Mouse (Mus musculus) kidney, embryonic 15.5 days (tissue): ENCODE measurements at regions not wholly inside any gene's neighbourhood (a gene's known extent, or its start where the extent isn't known, plus 50 kb on each side); places are given as distances from the start of the nearest gene placed in this dataset.

Experiments
- ATAC-seq: fragments of 200-750 bp; cut with Nextera tagmentation; replicated peaks from 2 replicates; pipeline ENCODE4 v1.8.0; 2017; ENCODE audit warnings: moderate TSS enrichment; ENCODE audit not compliant: low FRiP score
- H3K27ac ChIP-seq: fragments of 300-500 bp; sonication (generic); 2 replicates; pipeline ENCODE4 v1.5.1; 2015; ENCODE audit warnings: mild to moderate bottlenecking, inconsistent platforms
- H3K27me3 ChIP-seq: fragments of 300-500 bp; sonication (generic); 2 replicates; pipeline ENCODE4 v1.6.1; 2015; ENCODE audit warnings: inconsistent platforms
- H3K36me3 ChIP-seq: fragments of 300-500 bp; sonication (generic); 2 replicates; pipeline ENCODE4 v1.6.1; 2015; ENCODE audit warnings: inconsistent platforms
- H3K4me1 ChIP-seq: fragments of 300-500 bp; sonication (generic); 2 replicates; pipeline ENCODE4 v1.6.1; 2015; ENCODE audit warnings: inconsistent platforms
- H3K4me2 ChIP-seq: fragments of 300-500 bp; sonication (generic); 2 replicates; pipeline ENCODE4 v1.6.1; 2015; ENCODE audit warnings: moderate library complexity, mild to moderate bottlenecking, inconsistent platforms
- H3K4me3 ChIP-seq: fragments of 300-500 bp; sonication (generic); replicated peaks from 2 replicates; pipeline ENCODE4 v1.5.1; 2015; ENCODE audit warnings: mild to moderate bottlenecking, inconsistent platforms
- H3K9ac ChIP-seq: fragments of 300-500 bp; sonication (generic); 2 replicates; pipeline ENCODE4 v1.6.1; 2015; ENCODE audit warnings: mild to moderate bottlenecking, inconsistent platforms
- H3K9me3 ChIP-seq: fragments of 300-500 bp; sonication (generic); replicated peaks from 2 replicates; pipeline ENCODE4 v1.6.1; 2016; ENCODE audit warnings: inconsistent platforms
- WGBS: fragments of 180-500 bp; shearing (Covaris S2); methylation state at CpG from one replicate; pipeline ENCODE4 v1.1.7; 2015; ENCODE audit warnings: mixed read lengths; 5-methylcytosine and 5-hydroxymethylcytosine counted together

DNA sequence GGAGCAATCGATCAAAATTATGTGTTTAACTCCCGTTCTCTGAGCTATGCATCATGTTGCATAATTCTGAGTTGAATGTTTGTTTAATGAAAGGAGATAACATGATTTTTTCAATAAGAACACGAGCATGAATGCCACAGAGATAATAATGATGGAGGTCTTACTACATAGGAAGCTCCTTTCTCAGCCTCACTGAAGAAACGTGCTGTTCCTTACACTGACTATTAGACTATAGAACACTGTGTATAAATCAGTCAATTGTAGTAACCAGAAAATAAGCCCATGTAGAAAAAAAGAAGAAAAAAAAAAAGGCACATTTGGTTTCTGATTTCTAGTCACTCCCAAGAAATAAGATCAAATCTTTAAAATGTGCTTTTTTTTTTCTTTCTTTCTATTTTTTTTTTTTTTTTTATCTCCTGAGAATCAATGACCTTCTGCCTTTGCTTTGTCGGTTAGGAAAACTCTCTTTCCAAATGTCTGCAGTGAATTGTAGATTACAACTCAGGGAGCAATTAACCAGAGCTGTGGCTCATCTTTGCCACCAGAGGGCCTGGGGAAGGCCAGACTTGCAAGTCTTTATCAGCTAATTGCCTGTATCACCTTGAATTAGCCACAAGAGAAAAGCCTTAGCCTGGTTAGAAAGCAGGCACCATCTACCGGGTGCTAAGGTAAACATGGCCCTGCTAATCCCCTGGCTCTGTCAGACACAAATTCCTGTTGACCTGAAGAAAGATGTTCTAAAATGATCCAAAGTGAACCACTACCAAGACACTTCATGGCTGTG is 160.5 kb upstream of the Nabp1 start:
- no peaks in the 10 kb centered on the region for H3K36me3 ChIP-seq
- no peak for ATAC-seq
- H3K9ac ChIP-seq: no peak overlapping the region
- no peaks in the 10 kb centered on the region for H3K27me3 ChIP-seq
- no peak overlapping the region for H3K4me3 ChIP-seq
- no peaks in the 10 kb centered on the region for H3K4me1 ChIP-seq
- 64% methylated on average over 6 of the region's 6 CpGs for WGBS
- H3K4me2 ChIP-seq: no peak overlapping the region
- no peaks in the 10 kb centered on the region for H3K9me3 ChIP-seq
- no peak overlapping the region for H3K27ac ChIP-seq

- Histone ChIP-seq H3K9me3 (no peaks in the 10 kb centered on the region), H3K9ac (no peak overlapping the region), H3K27me3 (no peaks in the 10 kb centered on the region), H3K4me3 (no peak overlapping the region), H3K36me3 (no peaks in the 10 kb centered on the region), H3K27ac (no peak overlapping the region), H3K4me1 (no peaks in the 10 kb centered on the region), H3K4me2 (no peak overlapping the region)
- no peak for ATAC-seq
- 57% methylated on average over 7 of the region's 7 CpGs for WGBS
Observed at GRCm38 (mm10) chr1:51635881-51636515, 157.8 kb upstream of the Nabp1 start.

DNA sequence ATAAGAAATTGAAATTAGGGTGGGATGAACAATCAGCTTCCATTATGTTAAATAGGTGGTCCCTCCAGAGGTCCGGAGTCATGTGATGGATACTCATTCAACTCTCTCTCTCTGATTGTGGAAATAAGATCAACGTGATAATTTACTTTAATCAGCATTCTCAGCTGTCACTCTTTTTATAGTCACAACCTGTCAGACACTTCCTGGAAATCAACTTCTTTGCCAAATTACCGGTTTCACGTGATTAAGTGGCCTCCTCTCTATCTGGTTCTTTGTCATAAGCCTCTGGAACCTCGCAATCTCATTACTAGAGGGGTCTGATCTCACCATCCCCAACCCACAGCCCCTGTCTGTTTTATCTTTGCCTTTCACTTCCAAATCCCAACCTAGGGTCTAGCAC is 155.6 kb upstream of the Nabp1 start:
- H3K27ac ChIP-seq: no peak overlapping the region
- ATAC-seq: no peak
- no peaks in the 10 kb centered on the region for H3K9me3 ChIP-seq
- no peak overlapping the region for H3K4me2 ChIP-seq
- H3K9ac ChIP-seq: no peak overlapping the region
- no peaks in the 10 kb centered on the region for H3K36me3 ChIP-seq
- no peaks in the 10 kb centered on the region for H3K27me3 ChIP-seq
- 77% methylated on average over 5 of the region's 5 CpGs for WGBS
- H3K4me1 ChIP-seq: 0 out of 2 replicates have a peak, but pooled peaks cover 7% of the 10 kb centered on the region
- no peak overlapping the region for H3K4me3 ChIP-seq

- 74% methylated on average over 4 of the region's 4 CpGs for WGBS
- H3K4me3 ChIP-seq: no peak overlapping the region
- H3K4me2 ChIP-seq: no peak overlapping the region
Observed at GRCm38 (mm10) chr1:51632851-51633250, 154.6 kb upstream of the Nabp1 start.

GRCm38 (mm10) chr1:51629848-51630247 is 151.6 kb upstream of the Nabp1 start:
- H3K4me1 ChIP-seq: 0 out of 2 replicates have a peak, but pooled peaks cover 10% of the 10 kb centered on the region
- WGBS: 78% methylated on average over 1 of the region's 1 CpGs
- H3K36me3 ChIP-seq: no peaks in the 10 kb centered on the region
- no peak overlapping the region for H3K4me3 ChIP-seq
- no peak overlapping the region for H3K27ac ChIP-seq
- H3K4me2 ChIP-seq: no peak overlapping the region
- H3K9ac ChIP-seq: no peak overlapping the region
- no peaks in the 10 kb centered on the region for H3K9me3 ChIP-seq
- ATAC-seq: 0 out of 2 replicates have a peak, but pooled peaks have one; percentile 12
- H3K27me3 ChIP-seq: no peaks in the 10 kb centered on the region

More at GRCm38 (mm10) chr1:51632851-51633250, 154.6 kb upstream of the Nabp1 start:
- Histone ChIP-seq H3K36me3 (no peaks in the 10 kb centered on the region), H3K27me3 (no peaks in the 10 kb centered on the region), H3K9ac (no peak overlapping the region), H3K27ac (no peak overlapping the region), H3K4me1 (0 out of 2 replicates have a peak, but pooled peaks cover 10% of the 10 kb centered on the region), H3K9me3 (no peaks in the 10 kb centered on the region)
- ATAC-seq: no peak

DNA sequence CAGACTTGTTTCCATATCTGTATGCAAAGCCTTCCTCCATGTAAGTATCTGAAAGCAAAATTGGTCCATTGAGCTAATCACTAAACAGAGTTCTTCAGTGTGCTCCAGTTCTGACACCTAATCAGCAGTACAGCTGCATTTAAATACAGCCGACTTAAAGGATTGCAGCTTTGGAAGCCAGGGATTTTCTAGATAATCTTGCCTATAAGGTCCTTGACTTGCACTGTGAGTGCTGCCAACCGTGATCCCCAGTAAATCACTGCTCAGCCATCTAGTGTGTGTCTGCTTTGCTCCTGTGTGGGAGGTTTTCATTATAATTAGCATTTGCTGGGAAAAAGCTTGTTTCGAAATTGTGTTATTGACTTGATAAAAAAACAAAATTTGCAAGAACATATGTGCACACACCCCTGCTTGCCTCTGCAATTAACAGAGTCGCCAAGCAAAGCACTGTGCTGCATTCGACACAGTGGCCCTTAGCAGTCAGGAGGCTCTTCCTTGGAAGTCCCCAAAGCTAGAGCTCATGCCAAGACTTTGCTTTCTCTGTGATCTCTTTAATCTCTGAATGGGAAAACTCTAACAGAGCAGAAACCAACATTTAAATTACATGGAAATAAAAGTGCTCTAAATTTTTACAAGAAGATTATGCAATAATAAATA is 150.0 kb upstream of the Nabp1 start:
- no peak overlapping the region for H3K4me3 ChIP-seq
- no peaks in the 10 kb centered on the region for H3K36me3 ChIP-seq
- no peaks in the 10 kb centered on the region for H3K9me3 ChIP-seq
- no peak overlapping the region for H3K9ac ChIP-seq
- H3K4me1 ChIP-seq: 0 out of 2 replicates have a peak, but pooled peaks cover 10% of the 10 kb centered on the region
- no peak overlapping the region for H3K4me2 ChIP-seq
- WGBS: 34% methylated on average over 5 of the region's 5 CpGs
- no peaks in the 10 kb centered on the region for H3K27me3 ChIP-seq
- no peak overlapping the region for H3K27ac ChIP-seq
- no peak for ATAC-seq

DNA sequence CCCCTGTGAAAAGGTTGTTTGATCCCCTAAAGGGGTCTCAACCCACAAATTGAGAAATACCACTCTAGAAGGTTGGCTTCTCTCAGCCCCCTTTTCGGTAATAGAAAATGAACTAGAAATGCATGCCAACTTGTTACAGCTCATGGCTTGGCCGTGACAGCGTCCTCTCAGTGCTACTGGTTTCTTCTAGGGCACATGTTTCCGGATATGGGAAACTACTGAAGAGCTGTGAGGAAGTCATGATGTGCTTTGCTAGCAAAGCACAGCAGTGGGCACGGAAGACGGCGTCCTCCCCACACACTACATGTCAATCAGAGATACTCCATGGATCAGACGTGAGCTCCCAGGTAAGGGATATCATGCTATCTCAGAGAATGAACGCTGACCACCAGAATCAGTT is 148.1 kb upstream of the Nabp1 start:
- 82% methylated on average over 9 of the region's 9 CpGs for WGBS
- Histone ChIP-seq H3K27me3 (no peaks in the 10 kb centered on the region), H3K27ac (no peak overlapping the region), H3K4me1 (0 out of 2 replicates have a peak, but pooled peaks cover 10% of the 10 kb centered on the region), H3K9me3 (no peaks in the 10 kb centered on the region), H3K4me3 (no peak overlapping the region), H3K4me2 (no peak overlapping the region), H3K9ac (no peak overlapping the region), H3K36me3 (no peaks in the 10 kb centered on the region)
- ATAC-seq: no peak

DNA sequence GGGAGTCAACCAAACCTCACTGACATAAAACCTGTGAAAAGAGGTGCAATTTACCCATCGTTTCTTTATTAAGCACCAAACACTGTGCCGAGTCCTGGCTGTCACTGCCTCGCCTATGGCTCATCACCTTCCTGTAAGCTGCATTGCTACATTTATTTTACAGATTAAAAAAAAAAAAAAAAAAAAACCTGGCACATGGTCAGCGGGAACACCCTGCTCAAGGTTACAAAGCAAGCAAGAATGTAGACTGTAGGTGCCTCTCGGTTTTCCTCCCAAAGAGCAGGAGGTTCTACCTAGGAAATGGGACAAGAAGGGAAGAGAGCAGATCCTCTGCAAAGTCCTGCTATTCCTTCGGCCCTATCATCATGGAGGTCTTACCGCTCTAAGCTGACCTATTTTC is 146.9 kb upstream of the Nabp1 start:
- 84% methylated on average over 7 of the region's 7 CpGs for WGBS
- Histone ChIP-seq H3K4me1 (0 out of 2 replicates have a peak, but pooled peaks cover 5% of the 10 kb centered on the region), H3K4me2 (no peak overlapping the region), H3K9me3 (no peaks in the 10 kb centered on the region), H3K9ac (no peak overlapping the region), H3K36me3 (no peaks in the 10 kb centered on the region), H3K27me3 (no peaks in the 10 kb centered on the region), H3K4me3 (no peak overlapping the region), H3K27ac (no peak overlapping the region)
- no peak for ATAC-seq

DNA sequence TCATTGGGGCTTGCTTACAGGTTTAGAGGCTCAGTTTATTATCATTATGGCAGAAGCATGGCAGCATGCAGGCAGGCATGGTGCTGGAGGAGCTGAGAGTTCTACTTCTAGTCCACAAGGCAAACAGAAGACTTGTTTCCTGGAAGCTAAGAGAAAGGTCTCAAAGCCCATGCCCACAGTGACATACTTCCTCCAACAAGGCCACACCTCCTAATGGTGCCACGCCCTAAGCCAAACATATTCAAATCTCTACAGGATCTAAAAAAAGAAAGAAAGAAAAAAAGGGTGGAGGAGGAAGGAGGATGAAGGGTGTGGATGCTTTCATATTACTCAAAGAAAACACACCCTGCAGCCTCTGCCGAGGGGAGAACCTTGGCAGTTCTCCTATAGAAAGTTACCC is 146.3 kb upstream of the Nabp1 start:
- WGBS: 56% methylated on average over 2 of the region's 2 CpGs
- Histone ChIP-seq H3K27me3 (no peaks in the 10 kb centered on the region), H3K9ac (no peak overlapping the region), H3K4me3 (no peak overlapping the region), H3K36me3 (no peaks in the 10 kb centered on the region), H3K4me1 (0 out of 2 replicates have a peak, but pooled peaks cover 4% of the 10 kb centered on the region), H3K9me3 (no peaks in the 10 kb centered on the region), H3K4me2 (no peak overlapping the region), H3K27ac (no peak overlapping the region)
- no peak for ATAC-seq

DNA sequence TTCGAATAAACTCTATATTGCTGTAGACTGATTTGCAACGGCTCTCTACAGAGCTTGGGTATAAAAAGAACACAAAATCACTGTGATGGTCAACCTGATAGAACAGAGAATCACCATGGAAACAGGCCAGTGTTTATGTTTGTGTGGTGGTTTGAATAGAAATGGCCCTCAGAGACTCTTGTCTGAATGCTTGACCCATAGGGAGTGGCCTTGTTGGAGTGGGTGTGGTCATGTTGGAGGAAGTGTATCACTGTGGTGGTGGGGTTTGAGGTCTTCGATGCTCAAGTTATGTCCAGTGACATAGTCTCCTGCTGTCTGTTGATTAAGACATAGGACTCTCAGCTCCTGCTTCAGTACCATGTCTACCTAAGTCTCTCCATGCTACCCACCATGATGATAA is 144.8 kb upstream of the Nabp1 start:
- 92% methylated on average over 3 of the region's 3 CpGs for WGBS
- Histone ChIP-seq H3K9ac (no peak overlapping the region), H3K27me3 (no peaks in the 10 kb centered on the region), H3K4me1 (peaks cover 13% of the 10 kb centered on the region), H3K4me2 (no peak overlapping the region), H3K27ac (no peak overlapping the region), H3K4me3 (no peak overlapping the region), H3K9me3 (no peaks in the 10 kb centered on the region), H3K36me3 (no peaks in the 10 kb centered on the region)
- ATAC-seq: no peak

GRCm38 (mm10) chr1:51622181-51622862 is 144.1 kb upstream of the Nabp1 start:
- Histone ChIP-seq H3K27ac (no peak overlapping the region), H3K36me3 (no peaks in the 10 kb centered on the region), H3K4me3 (no peak overlapping the region), H3K4me1 (peaks cover 17% of the 10 kb centered on the region), H3K9ac (no peak overlapping the region), H3K9me3 (no peaks in the 10 kb centered on the region), H3K27me3 (no peaks in the 10 kb centered on the region), H3K4me2 (no peak overlapping the region)
- 80% methylated on average over 9 of the region's 9 CpGs for WGBS
- no peak for ATAC-seq

- ATAC-seq: no peak
- WGBS: 90% methylated on average over 6 of the region's 6 CpGs
- H3K27ac ChIP-seq: no peak overlapping the region
- H3K9ac ChIP-seq: no peak overlapping the region
- H3K27me3 ChIP-seq: no peaks in the 10 kb centered on the region
- no peaks in the 10 kb centered on the region for H3K36me3 ChIP-seq
- H3K9me3 ChIP-seq: no peaks in the 10 kb centered on the region
- H3K4me3 ChIP-seq: no peak overlapping the region
- no peak overlapping the region for H3K4me2 ChIP-seq
- H3K4me1 ChIP-seq: peaks cover 17% of the 10 kb centered on the region
Observed at GRCm38 (mm10) chr1:51621062-51621461, 142.8 kb upstream of the Nabp1 start.
